Mouse (Mus musculus): ENCODE data around the gene Nrg4. TPM values are rescaled to one million over a fixed set of nuclear protein-coding genes. Genes with fewer than 3 reads are reported as not detected.

Nrg4 gene
- total RNA-seq, 2 experiments from 2014 or later = 0.47 to 1.1 TPM

- DNase-seq (ENCODE audit: extremely low spot score in 1 of 2, low spot score in 1 of 2) = no peak
Observed at GRCm38 (mm10) chr9:55225165-55225737, 101.4 kb downstream of the Nrg4 start.

DNA sequence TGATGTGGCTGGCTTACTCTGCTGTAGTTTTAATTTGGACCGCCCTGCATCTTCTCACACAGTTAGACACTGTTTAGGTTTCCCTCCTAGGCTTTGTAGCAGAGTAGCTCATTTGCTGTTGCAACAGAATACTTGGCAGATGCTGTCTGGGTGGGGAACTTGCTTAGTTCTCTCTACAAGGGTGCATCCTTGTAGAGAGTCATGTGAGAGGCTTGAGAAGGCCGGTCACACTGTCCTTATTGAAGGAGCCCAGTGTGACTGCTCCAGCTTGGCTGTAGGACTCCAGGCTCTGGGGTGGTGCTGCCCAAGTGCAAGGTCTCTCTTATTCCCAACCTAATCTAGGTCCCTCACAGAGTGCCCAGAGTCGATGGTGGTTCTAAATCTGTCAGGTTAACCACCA lies 109.3 kb downstream of the Nrg4 start:
- no peak for DNase-seq (ENCODE audit: extremely low spot score in 1 of 2, low spot score in 1 of 2)

DNA sequence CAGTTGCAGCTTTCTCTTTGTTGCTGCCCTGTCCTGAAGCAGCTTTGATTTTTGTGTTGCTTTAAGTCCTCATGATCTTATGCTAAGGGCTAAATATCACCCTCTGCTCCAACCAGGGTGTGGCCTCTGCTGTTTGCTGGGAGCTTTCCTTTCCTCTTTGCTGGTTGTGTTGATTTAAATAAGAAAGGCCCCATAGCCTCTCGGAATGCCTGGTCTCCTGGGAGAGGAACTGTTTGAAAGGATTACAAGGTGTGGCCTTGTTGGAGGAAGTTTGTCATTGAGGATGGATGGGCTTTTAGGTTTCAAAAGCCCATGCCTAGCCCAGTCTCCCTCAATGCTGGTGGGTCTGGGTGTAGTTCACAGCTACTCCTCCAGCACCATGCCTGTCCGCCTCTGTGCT lies 110.6 kb downstream of the Nrg4 start:
- DNase-seq (ENCODE audit: extremely low spot score in 1 of 2, low spot score in 1 of 2) = no peak

DNA sequence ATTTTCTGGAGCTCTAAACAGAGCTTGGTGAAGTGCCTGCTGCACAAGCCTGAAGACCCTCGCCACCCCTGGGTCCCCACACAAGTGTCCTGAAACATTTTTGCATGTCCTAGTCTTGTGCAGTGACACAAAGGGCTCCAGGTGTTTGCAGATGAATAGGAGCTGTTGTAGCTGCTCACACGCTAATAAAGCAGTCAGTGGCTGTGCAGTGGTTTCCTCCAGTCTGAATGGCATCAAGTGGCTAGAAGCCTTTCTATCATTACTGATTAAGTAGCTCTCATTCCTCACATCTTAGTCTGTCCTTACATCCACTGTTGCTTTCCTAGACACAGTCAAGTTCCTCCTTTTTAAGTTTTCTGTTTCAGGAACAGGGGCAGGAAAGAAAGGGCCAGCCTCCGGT lies 111.0 kb downstream of the Nrg4 start:
- no peak for DNase-seq (ENCODE audit: extremely low spot score in 1 of 2, low spot score in 1 of 2)

GRCm38 (mm10) chr9:55215056-55215455 lies 111.6 kb downstream of the Nrg4 start:
- DNase-seq (ENCODE audit: extremely low spot score in 1 of 2, low spot score in 1 of 2) = no peak

DNA sequence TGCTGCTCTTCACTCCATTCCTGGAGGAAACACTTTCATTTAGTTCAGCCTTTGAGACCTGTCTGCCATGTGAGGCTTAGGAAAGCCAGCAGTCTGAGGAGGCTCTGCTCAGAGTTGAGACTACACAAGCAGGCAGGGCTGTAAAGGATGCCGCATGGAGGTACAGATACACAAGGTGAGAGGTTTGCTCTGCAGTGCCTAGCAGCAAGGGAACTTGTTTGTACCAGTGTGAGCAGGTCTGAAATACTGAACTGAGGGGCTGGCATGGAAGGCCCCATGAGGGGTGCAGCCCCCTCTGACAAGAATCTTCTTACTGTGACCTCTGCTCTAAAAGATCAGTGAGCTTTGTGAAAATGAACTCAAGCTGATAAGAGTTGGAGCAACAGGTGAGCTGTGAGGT lies 113.2 kb downstream of the Nrg4 start:
- no peak for DNase-seq (ENCODE audit: extremely low spot score in 1 of 2, low spot score in 1 of 2)

GRCm38 (mm10) chr9:55211611-55212010 lies 115.0 kb downstream of the Nrg4 start:
- DNase-seq (ENCODE audit: extremely low spot score in 1 of 2, low spot score in 1 of 2) = no peak

GRCm38 (mm10) chr9:55208790-55209481 lies 117.7 kb downstream of the Nrg4 start, which contains the start of gene Fbxo22:
Fbxo22 (plus strand) TSS chr9:55208925.
- DNase-seq (ENCODE audit: extremely low spot score in 1 of 2, low spot score in 1 of 2) = peak; percentile 69 to 76

DNA sequence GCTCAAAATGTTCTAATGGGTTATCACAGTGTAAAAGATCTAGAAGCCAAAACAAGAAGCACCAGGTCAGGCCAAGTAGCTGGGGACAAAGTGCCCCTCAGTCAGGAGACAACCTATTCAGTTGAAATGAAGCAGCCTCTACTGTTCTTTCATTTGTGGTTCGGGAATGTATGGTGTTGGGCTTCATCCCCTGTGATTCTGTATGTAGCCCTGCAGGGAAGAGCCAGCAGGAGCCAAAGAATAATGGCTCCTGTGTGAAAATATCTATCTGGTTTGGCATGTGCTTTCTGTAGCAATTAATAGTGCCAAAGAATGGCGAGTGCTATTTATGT lies 118.2 kb downstream of the Nrg4 start:
- no peak for DNase-seq (ENCODE audit: extremely low spot score in 1 of 2, low spot score in 1 of 2)

- no peak for DNase-seq (ENCODE audit: extremely low spot score in 1 of 2, low spot score in 1 of 2)
Observed at GRCm38 (mm10) chr9:55199348-55199747, 127.3 kb downstream of the Nrg4 start.

DNA sequence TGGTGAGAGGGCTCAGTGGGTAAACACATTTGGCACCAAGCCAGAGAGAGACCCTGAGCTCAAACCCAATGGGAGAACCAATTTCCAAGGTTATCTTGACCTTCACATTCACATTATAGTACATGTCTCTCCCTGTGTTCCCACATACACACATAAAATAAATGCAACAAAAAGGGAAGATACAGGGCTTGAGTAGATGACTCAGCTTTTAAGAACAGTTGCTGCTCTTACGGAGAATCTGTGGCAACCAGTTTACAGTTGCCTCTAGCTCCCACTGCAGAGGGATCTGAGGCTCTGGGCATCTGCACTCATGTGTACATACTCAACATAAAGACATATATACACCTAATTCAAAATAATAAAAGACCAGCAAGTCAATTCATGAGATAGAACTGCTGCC lies 128.4 kb downstream of the Nrg4 start:
- DNase-seq (ENCODE audit: extremely low spot score in 1 of 2, low spot score in 1 of 2) = no peak

DNA sequence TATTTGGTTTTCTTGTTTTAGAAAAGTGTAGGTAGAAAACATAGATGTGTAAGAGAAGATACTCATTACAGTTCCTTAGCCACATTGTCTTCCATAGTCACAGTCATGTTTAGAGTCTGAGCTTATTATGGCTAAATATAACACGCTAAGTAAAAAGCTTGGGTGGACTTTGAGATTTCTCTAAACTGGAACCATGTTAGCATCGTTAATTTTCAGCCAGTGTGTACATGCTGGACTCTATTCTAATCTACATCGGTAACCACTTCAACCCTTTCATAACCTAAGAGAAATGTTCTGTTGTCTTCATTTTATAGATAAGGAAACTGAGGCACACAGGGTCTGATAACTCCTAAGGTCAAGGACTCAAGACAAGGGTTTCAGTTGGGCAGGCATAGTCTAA lies 130.8 kb downstream of the Nrg4 start:
- no peak for DNase-seq (ENCODE audit: extremely low spot score in 1 of 2, low spot score in 1 of 2)

GRCm38 (mm10) chr9:55174235-55174634 lies 152.4 kb downstream of the Nrg4 start:
- DNase-seq (ENCODE audit: extremely low spot score in 1 of 2, low spot score in 1 of 2) = no peak

DNA sequence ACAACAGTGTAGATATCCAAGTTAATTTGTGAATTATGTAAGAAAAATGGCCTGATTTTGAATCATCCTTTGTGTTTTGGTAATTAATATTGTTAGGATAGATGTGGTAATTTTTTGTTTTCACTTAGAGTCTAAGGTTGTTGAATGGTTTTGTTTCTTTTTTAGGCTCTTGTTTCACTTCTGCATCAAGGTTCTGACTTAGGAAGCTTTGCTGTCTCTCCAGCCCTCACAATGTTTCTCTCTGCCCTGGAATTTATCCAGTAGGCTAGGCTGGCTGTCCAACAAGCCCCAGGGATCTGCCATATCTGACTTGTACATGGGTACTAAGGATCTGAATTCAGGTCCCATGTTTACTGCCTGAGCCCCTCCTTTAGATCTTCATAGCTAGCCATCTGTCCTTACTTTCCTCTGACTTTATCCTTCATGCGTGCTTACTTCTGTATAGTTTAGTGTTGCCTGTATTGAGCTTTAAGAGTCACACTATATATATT lies 154.4 kb downstream of the Nrg4 start:
- no peak for DNase-seq (ENCODE audit: extremely low spot score in 1 of 2, low spot score in 1 of 2)

DNA sequence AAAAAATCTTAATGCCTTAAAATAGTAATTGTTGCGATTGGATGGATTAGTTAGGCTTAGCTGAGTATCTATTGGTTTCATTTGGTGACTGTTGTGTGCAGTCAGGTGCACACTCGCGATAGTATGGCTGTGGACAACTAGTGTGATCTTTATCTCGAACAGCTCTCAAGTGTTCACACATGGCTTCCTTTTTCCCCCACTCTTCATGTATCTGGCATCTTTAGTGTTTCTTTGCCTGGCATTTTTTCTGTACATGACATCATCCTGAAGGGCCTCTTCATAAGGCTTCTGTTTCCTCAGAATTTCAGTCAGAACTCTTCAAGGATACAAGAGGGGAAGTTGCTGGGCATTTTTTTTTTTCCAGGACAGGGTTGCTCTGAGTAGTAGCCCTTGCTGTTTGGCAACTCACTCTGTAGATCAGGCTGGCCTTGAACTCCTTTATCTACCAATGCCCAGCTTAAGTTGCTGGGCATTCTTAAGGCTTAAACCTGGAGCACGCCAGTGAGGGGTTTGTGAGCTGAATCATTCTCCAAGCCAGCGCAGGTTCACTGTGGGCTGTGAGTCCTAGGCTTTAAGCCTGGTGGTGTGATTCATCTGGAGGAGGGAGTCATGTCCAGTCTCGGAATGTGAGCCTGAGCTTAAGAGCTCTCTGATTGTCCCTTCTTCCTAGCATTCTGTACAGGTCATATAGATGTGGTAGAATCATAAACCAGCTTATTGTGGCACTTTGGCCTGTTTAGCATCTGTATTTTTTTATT lies 155.8 kb downstream of the Nrg4 start:
- no peak for DNase-seq (ENCODE audit: extremely low spot score in 1 of 2, low spot score in 1 of 2)

Other genes with a start within 250 kb of the Nrg4 start
- 10 to 100 TPM; 56.0 to 57.2 TPM for gene Ube2q2, start 178.0 kb downstream of the Nrg4 start, total RNA-seq (2021)
- 10 to 100 TPM; 32.2 to 37.4 TPM for gene Fbxo22, start 117.9 kb downstream of the Nrg4 start, total RNA-seq (2021)
- 1 to 10 TPM; 5.3 to 6.9 TPM for gene Tmem266, start 69 bp upstream of the Nrg4 start, total RNA-seq (2021)
- gene Etfa, start 185.4 kb upstream of the Nrg4 start, total RNA-seq (2021) = 10 to 100 TPM; 45.3 to 46.5 TPM
- not detected for gene Isl2, start 211.8 kb upstream of the Nrg4 start, total RNA-seq (2021)

Measured in layer of hippocampus, postnatal 25 days (tissue).